In the genomic region with DNA sequence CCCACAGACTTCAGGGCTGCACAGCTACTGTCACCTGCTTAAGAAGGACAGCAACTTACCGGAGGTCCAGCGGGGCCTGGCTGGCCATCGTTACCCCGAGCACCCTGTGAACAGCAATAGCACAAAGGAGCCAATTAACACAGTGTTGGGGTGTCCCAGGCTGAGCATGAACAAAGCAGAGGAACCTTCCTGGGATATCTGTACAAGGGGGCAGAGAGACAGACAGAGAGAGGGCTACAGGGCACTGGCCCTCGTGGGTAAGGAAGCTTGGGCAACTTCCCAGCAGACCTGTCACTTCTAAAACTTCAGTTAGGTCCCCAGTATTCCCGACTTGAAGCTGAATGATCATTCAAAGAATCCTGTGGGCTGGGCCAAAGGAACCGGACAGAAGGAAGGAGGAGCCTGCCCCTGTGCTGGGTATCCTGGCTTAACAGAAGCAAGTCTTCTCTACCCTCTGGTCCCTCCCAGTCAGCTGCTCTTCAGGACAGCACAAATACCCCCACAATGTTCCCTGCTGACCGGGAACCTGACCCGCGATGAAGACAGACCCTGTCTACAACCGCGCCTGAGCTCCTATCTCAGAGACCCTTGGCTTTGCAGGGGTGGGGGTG, we compare ENCODE assay signal across 11 mouse cellular contexts. TPM values are rescaled to one million over a fixed set of nuclear protein-coding genes. Genes with fewer than 3 reads are reported as not detected.
DNase-seq lines count a peak whose midpoint lies in the region; ATAC-seq and TF ChIP-seq lines count a peak whose summit lies in the region.
"Had no signal": no experiment of that assay in that cellular context is flagged by ENCODE, and none has a peak within 500 bp of the region (broad histone marks: within the 10 kb centered on the region; RNA-seq: fewer than 3 reads in every experiment).

No protein-coding gene starts in this region.

- H3K27ac ChIP-seq in hindbrain, embryonic 10.5 days, result peak overlapping the region; percentile 97
- no peak overlapping the region for H3K27ac ChIP-seq in hindbrain, postnatal 0 days
- H3K27ac ChIP-seq in embryonic facial prominence, embryonic 14.5 days (replicated peaks; ENCODE audit: low read depth, low read length), result peak overlapping the region; percentile 76
- peak overlapping the region; percentile 95 for H3K27ac ChIP-seq in midbrain, embryonic 12.5 days (replicated peaks)
- H3K27ac ChIP-seq: heart, adult 2 months; liver, embryonic 14.5 days had no signal

- peak overlapping the region; percentile 41 for H3K4me3 ChIP-seq in hindbrain, embryonic 10.5 days
- no peak overlapping the region for H3K4me3 ChIP-seq in hindbrain, postnatal 0 days (ENCODE audit: low read length)
- no peak overlapping the region for H3K4me3 ChIP-seq in embryonic facial prominence, embryonic 14.5 days (ENCODE audit: low read depth, low read length)
- no peak overlapping the region for H3K4me3 ChIP-seq in midbrain, embryonic 12.5 days
- H3K4me3 ChIP-seq: heart, adult 2 months; hindbrain, embryonic 15.5 days had no signal

- intact Hi-C loops in gastrocnemius, postnatal 36 days (cut with DNase I), result no loop called here

- H3K4me2 ChIP-seq in hindbrain, postnatal 0 days (ENCODE audit: low read depth, low read length), result no peak overlapping the region
- no peak overlapping the region for H3K4me2 ChIP-seq in embryonic facial prominence, embryonic 14.5 days (ENCODE audit: low read depth, low read length)
- H3K4me2 ChIP-seq in midbrain, embryonic 12.5 days (replicated peaks), result peak overlapping the region; percentile 45

- 3% methylated on average over 12 of the region's 12 CpGs for WGBS in hindbrain, embryonic 10.5 days
- WGBS in hindbrain, postnatal 0 days, result 15% methylated on average over 12 of the region's 12 CpGs
- WGBS in embryonic facial prominence, embryonic 14.5 days, result 21% methylated on average over 11 of the region's 12 CpGs
- WGBS in midbrain, embryonic 12.5 days, result 2% methylated on average over 12 of the region's 12 CpGs

- no peak for DNase-seq in hindbrain, embryonic 10.5 days (ENCODE audit: low spot score)
- DNase-seq in hindbrain, postnatal 0 days (ENCODE audit: low spot score), result no peak
- peak; percentile 35 for DNase-seq in brain, embryonic 14.5 days (ENCODE audit: low read depth)
- DNase-seq in embryonic facial prominence, embryonic 14.5 days (ENCODE audit: low spot score), result no peak
- DNase-seq in gastrocnemius, postnatal 36 days, result no peak
- no peak for DNase-seq in left cerebral cortex, adult 8-10 months (ENCODE audit: low spot score in 2 of 2)
- DNase-seq: heart, adult 2 months had no signal

- TF ChIP-seq CTCF in hindbrain, postnatal 0 days (IDR thresholded peaks at IDR 0.05; ENCODE audit: low read depth), result no peak
- no peak for TF ChIP-seq CTCF in brain, embryonic 14.5 days (IDR thresholded peaks at IDR 0.05; ENCODE audit: borderline replicate concordance, extremely low read depth, insufficient read depth, insufficient read length)

- TF ChIP-seq POLR2A in brain, embryonic 14.5 days (IDR thresholded peaks at IDR 0.05; ENCODE audit: borderline replicate concordance, extremely low read depth, insufficient read depth, insufficient read length, poor library complexity, severe bottlenecking), result no peak

- H3K27me3 ChIP-seq in hindbrain, embryonic 10.5 days (ENCODE audit: insufficient read depth, poor library complexity, severe bottlenecking), result no peaks in the 10 kb centered on the region
- H3K27me3 ChIP-seq in hindbrain, postnatal 0 days (ENCODE audit: insufficient read depth, low read length), result no peaks in the 10 kb centered on the region
- H3K27me3 ChIP-seq in embryonic facial prominence, embryonic 14.5 days (replicated peaks; ENCODE audit: control insufficient read depth, insufficient read depth, low read length), result no peaks in the 10 kb centered on the region
- H3K27me3 ChIP-seq in midbrain, embryonic 12.5 days, result no peaks in the 10 kb centered on the region
- H3K27me3 ChIP-seq: hindbrain, embryonic 15.5 days had no signal

- H3K9me3 ChIP-seq in hindbrain, embryonic 10.5 days, result no peaks in the 10 kb centered on the region
- no peaks in the 10 kb centered on the region for H3K9me3 ChIP-seq in hindbrain, postnatal 0 days (ENCODE audit: low read length)
- H3K9me3 ChIP-seq in embryonic facial prominence, embryonic 14.5 days (ENCODE audit: control insufficient read depth, low read length), result no peaks in the 10 kb centered on the region
- no peaks in the 10 kb centered on the region; the same call in 1 of the 2 replicates for H3K9me3 ChIP-seq in midbrain, embryonic 12.5 days
- H3K9me3 ChIP-seq: hindbrain, embryonic 15.5 days had no signal

- H3K36me3 ChIP-seq in hindbrain, embryonic 10.5 days, result peaks cover 83% of the 10 kb centered on the region
- H3K36me3 ChIP-seq in hindbrain, postnatal 0 days (ENCODE audit: insufficient read depth, low read length), result no peaks in the 10 kb centered on the region
- peaks cover 29% of the 10 kb centered on the region; the same call in 1 of the 2 replicates for H3K36me3 ChIP-seq in embryonic facial prominence, embryonic 14.5 days (ENCODE audit: control insufficient read depth, insufficient read depth, low read length)
- peaks cover 54% of the 10 kb centered on the region for H3K36me3 ChIP-seq in midbrain, embryonic 12.5 days
- H3K36me3 ChIP-seq: hindbrain, embryonic 15.5 days had no signal

- H3K4me1 ChIP-seq in hindbrain, embryonic 10.5 days (replicated peaks), result peaks cover 75% of the 10 kb centered on the region
- peaks cover 30% of the 10 kb centered on the region for H3K4me1 ChIP-seq in hindbrain, postnatal 0 days (ENCODE audit: insufficient read depth, low read length)
- H3K4me1 ChIP-seq in embryonic facial prominence, embryonic 14.5 days (ENCODE audit: control insufficient read depth, insufficient read depth, low read length), result peaks cover 32% of the 10 kb centered on the region
- peaks cover 56% of the 10 kb centered on the region for H3K4me1 ChIP-seq in midbrain, embryonic 12.5 days

- ATAC-seq in hindbrain, postnatal 0 days, result no peak
- no peak for ATAC-seq in embryonic facial prominence, embryonic 14.5 days (ENCODE audit: low read depth)
- ATAC-seq in midbrain, embryonic 12.5 days (ENCODE audit: low FRiP score, low read depth), result no peak
- no peak for ATAC-seq in megakaryocyte-erythroid progenitor cell, adult 5-6 weeks (replicated peaks; ENCODE audit: low FRiP score, low TSS enrichment, poor library complexity, severe bottlenecking)

- no peak overlapping the region for H3K9ac ChIP-seq in hindbrain, postnatal 0 days (replicated peaks; ENCODE audit: low read length)
- peak overlapping the region; percentile 23; the same call in 1 of the 2 replicates for H3K9ac ChIP-seq in embryonic facial prominence, embryonic 14.5 days (ENCODE audit: low read depth, low read length)
- H3K9ac ChIP-seq in midbrain, embryonic 12.5 days (replicated peaks), result peak overlapping the region; percentile 39
- H3K9ac ChIP-seq: liver, embryonic 14.5 days had no signal

RNA-seq across cellular contexts. Expression of gene Col2a1, which starts 13.1 kb away (rescaled TPM):
- polyA plus RNA-seq in hindbrain, embryonic 10.5 days (2016; fragmentation: Nextera tagmentation; extraction: Ambion mirVana), result 196 and 224 TPM in 2 replicates
- 19.3 and 28.9 TPM in 2 replicates for total RNA-seq in hindbrain, postnatal 0 days (2014; rRNA removed)
- 7.4 and 8.1 TPM in 2 replicates for polyA plus RNA-seq in hindbrain, postnatal 0 days (2015; fragmentation: Nextera tagmentation; extraction: Ambion mirVana)
- polyA plus RNA-seq in brain, embryonic 14.5 days (2012; rRNA removed), result 60.2 and 78.5 TPM in 2 replicates
- 372 and 595 TPM in 2 replicates for polyA plus RNA-seq in embryonic facial prominence, embryonic 14.5 days (2014; fragmentation: Nextera tagmentation; extraction: Ambion mirVana)
- 137 and 194 TPM in 2 replicates for polyA plus RNA-seq in midbrain, embryonic 12.5 days (2016; fragmentation: Nextera tagmentation; extraction: Ambion mirVana)
- not detected in 2 replicates for total RNA-seq in megakaryocyte-erythroid progenitor cell, adult 5-6 weeks (2014; fragmentation: Nextera tagmentation)
- not detected in 2 replicates for total RNA-seq in megakaryocyte-erythroid progenitor cell, adult 5-6 weeks (2017)
- total RNA-seq in gastrocnemius, postnatal 36 days (2021), result 1 to 10 TPM; 1.9 to 3.5 TPM
- total RNA-seq in left cerebral cortex, adult 8-10 months (2022), result 1 to 10 TPM; 1.3 to 2.2 (median 1.6) TPM

RNA-seq across cellular contexts. Expression of gene Tmem106c, which starts 27.4 kb away (rescaled TPM):
- polyA plus RNA-seq in hindbrain, embryonic 10.5 days (2016; fragmentation: Nextera tagmentation; extraction: Ambion mirVana), result 58.9 and 64.5 TPM in 2 replicates
- 53.7 and 57.9 TPM in 2 replicates for total RNA-seq in hindbrain, postnatal 0 days (2014; rRNA removed)
- 55.9 and 57.9 TPM in 2 replicates for polyA plus RNA-seq in hindbrain, postnatal 0 days (2015; fragmentation: Nextera tagmentation; extraction: Ambion mirVana)
- polyA plus RNA-seq in brain, embryonic 14.5 days (2012; rRNA removed), result 57.7 and 79.8 TPM in 2 replicates
- polyA plus RNA-seq in embryonic facial prominence, embryonic 14.5 days (2014; fragmentation: Nextera tagmentation; extraction: Ambion mirVana), result 47.2 and 51.6 TPM in 2 replicates
- polyA plus RNA-seq in midbrain, embryonic 12.5 days (2016; fragmentation: Nextera tagmentation; extraction: Ambion mirVana), result 52.8 and 58.2 TPM in 2 replicates
- 20.9 and 35.9 TPM in 2 replicates for total RNA-seq in megakaryocyte-erythroid progenitor cell, adult 5-6 weeks (2014; fragmentation: Nextera tagmentation)
- 13.1 and 18.7 TPM in 2 replicates for total RNA-seq in megakaryocyte-erythroid progenitor cell, adult 5-6 weeks (2017)
- 1 to 10 TPM; 4.5 to 5.2 TPM for total RNA-seq in gastrocnemius, postnatal 36 days (2021)
- 10 to 100 TPM; 32.2 to 37.7 (median 34.1) TPM for total RNA-seq in left cerebral cortex, adult 8-10 months (2022)
